Mouse (Mus musculus) retina, adult 2 months (tissue): ENCODE measurements around the gene Nsd1.
"Not testable (repeated sequence)": the region's sequence is repeated elsewhere in the genome, so short reads cannot be mapped to it uniquely, and the experiment has no call there.

Source experiments
- DNase-seq: peaks from one replicate; pipeline ENCODE4 v3.0.0-alpha.2; 2012; ENCODE audit warnings: low read depth, low spot score

Gene Nsd1

GRCm38 (mm10) chr13:55209649-55210192 is at the start of gene Nsd1:
TSS of gene Nsd1 (plus strand) at chr13:55209782.
- no peak for DNase-seq

GRCm38 (mm10) chr13:55162365-55162764 is 47.2 kb upstream of the Nsd1 start:
- DNase-seq, result no peak

- no peak for DNase-seq
These were observed 46.0 kb upstream of the Nsd1 start for GRCm38 (mm10) chr13:55163553-55163952.

GRCm38 (mm10) chr13:55165831-55166339 is 43.7 kb upstream of the Nsd1 start:
- no peak for DNase-seq

GRCm38 (mm10) chr13:55166806-55167725 is 42.5 kb upstream of the Nsd1 start:
- DNase-seq, result no peak

- no peak for DNase-seq
These were observed 41.8 kb upstream of the Nsd1 start for GRCm38 (mm10) chr13:55167798-55168197.

GRCm38 (mm10) chr13:55168255-55168654 is 41.3 kb upstream of the Nsd1 start:
- no peak for DNase-seq

- DNase-seq, result no peak
These were observed 40.6 kb upstream of the Nsd1 start for GRCm38 (mm10) chr13:55168958-55169369.

GRCm38 (mm10) chr13:55171517-55172335 is 37.9 kb upstream of the Nsd1 start:
- DNase-seq, result no peak

- no peak for DNase-seq
These were observed 37.2 kb upstream of the Nsd1 start for GRCm38 (mm10) chr13:55172336-55172770.

- DNase-seq, result no peak
These were observed 35.2 kb upstream of the Nsd1 start for GRCm38 (mm10) chr13:55174347-55174746.

GRCm38 (mm10) chr13:55176265-55176664 is 33.3 kb upstream of the Nsd1 start:
- DNase-seq, result no peak

GRCm38 (mm10) chr13:55177903-55178496 is 31.6 kb upstream of the Nsd1 start:
- DNase-seq, result no peak

GRCm38 (mm10) chr13:55178556-55178955 is 31.0 kb upstream of the Nsd1 start:
- DNase-seq, result no peak

- no peak for DNase-seq
These were observed 30.0 kb upstream of the Nsd1 start for GRCm38 (mm10) chr13:55179591-55179990.

GRCm38 (mm10) chr13:55181786-55182172 is 27.8 kb upstream of the Nsd1 start:
- no peak for DNase-seq

GRCm38 (mm10) chr13:55182173-55182894 is 27.2 kb upstream of the Nsd1 start:
- no peak for DNase-seq

- DNase-seq, result no peak
These were observed 26.2 kb upstream of the Nsd1 start for GRCm38 (mm10) chr13:55183382-55183781.

GRCm38 (mm10) chr13:55187062-55187461 is 22.5 kb upstream of the Nsd1 start:
- not testable (repeated sequence) for DNase-seq

GRCm38 (mm10) chr13:55189531-55190107 is 20.0 kb upstream of the Nsd1 start:
- no peak for DNase-seq
